Mouse (Mus musculus) B cell, adult 2 months (primary cell): ENCODE data around the gene Ncor2.
A peak's percentile ranks its signal among the peaks of the same experiment; 100 is the strongest.

Experiments
- DNase-seq, 2 experiments: peaks; one replicate each; pipeline ENCODE4 v3.0.0; 2022

Gene Ncor2

DNA sequence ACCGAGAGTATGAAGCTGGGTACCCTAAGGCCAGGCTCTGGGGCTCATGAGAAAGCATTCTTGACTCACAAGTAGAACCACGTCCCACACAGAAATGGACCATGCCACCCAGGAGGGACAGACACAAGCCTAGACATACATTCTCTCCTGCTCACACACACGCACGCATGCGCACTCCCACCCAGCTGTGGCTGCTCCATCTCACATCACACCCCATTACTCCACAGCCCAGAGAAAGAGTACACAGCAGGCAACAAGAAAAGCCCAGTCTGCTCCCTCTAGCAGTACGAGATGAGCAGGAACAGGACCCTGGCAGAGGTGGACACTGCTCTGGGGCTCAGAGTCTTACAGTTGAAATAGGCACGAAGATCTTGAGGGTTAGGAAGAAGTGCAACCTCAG, 55.0 kb downstream of the Ncor2 start:
- no peak for DNase-seq

GRCm38 (mm10) chr5:125123206-125123605, 55.8 kb downstream of the Ncor2 start:
- DNase-seq: no peak

DNA sequence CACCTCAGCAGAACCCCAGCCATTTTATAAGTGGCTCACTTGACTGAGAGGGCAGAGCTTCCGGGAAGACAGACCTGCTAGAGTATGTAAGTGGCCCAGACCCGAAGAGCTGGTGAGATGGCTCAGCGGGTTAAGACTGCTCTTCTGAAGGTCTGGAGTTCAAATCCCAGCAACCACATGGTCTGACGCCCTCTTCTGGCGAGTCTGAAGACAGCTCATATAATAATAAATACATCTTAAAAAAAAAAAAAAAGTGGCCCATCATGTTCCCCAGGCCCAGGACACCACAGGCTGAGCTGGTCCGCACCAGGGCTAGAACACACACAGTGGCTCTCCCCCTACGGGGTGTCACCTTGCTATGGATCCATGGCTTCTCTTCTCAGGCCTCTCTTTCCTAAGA, 56.5 kb downstream of the Ncor2 start:
- DNase-seq: no peak

- no peak for DNase-seq
Measured at GRCm38 (mm10) chr5:125122049-125122448, 57.0 kb downstream of the Ncor2 start.

GRCm38 (mm10) chr5:125120517-125121303, 58.3 kb downstream of the Ncor2 start:
- no peak for DNase-seq

- DNase-seq: no peak
Measured at GRCm38 (mm10) chr5:125117238-125117637, 61.8 kb downstream of the Ncor2 start.

GRCm38 (mm10) chr5:125113029-125113428, 66.0 kb downstream of the Ncor2 start:
- DNase-seq: no peak

GRCm38 (mm10) chr5:125112588-125112987, 66.4 kb downstream of the Ncor2 start:
- no peak for DNase-seq

DNA sequence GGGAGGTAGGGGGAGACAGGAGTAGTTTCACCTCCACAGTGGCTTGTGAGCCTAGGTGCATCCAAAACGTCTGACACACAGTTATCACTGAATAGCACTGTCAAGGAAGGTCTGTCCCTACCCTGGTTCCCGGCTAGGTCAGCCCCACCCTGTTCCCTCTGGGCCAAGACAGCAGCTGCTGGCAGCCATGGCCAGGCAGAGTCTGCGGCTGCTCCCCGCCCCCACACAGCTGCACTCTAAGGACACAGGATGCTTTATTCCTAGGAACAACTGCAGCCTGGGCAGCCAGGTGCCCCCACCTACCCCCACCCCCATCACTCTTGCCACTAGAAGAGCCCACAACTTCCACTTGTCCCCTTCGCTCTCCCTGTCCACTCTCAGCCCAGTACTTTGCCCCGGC, 67.9 kb downstream of the Ncor2 start:
- no peak for DNase-seq

DNA sequence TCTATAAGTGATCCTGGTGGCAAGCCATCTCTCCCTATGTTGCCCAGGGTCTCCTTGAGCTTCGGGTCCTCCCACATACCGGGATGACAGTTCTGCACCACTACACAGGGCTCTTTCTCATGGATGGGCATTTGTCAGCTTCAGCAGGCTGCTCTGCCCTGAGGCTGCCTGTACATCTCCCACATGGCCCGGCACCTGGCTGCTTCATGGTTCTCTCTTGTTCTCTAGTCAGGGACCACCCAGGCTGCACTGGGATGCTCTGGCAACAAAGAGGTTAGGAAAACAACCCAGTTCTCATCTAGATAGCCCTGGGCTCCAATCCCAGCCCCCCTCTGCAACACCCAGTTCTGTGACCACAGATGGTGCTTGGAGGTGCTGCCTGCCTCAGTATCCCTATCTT, 68.3 kb downstream of the Ncor2 start:
- no peak for DNase-seq

GRCm38 (mm10) chr5:125110196-125110595, 68.8 kb downstream of the Ncor2 start:
- DNase-seq: no peak

GRCm38 (mm10) chr5:125107011-125107651, 71.9 kb downstream of the Ncor2 start:
- peak; percentile 65 to 66 for DNase-seq

- DNase-seq: peak; percentile 62 to 66
Measured at GRCm38 (mm10) chr5:125106191-125106590, 72.8 kb downstream of the Ncor2 start.

DNA sequence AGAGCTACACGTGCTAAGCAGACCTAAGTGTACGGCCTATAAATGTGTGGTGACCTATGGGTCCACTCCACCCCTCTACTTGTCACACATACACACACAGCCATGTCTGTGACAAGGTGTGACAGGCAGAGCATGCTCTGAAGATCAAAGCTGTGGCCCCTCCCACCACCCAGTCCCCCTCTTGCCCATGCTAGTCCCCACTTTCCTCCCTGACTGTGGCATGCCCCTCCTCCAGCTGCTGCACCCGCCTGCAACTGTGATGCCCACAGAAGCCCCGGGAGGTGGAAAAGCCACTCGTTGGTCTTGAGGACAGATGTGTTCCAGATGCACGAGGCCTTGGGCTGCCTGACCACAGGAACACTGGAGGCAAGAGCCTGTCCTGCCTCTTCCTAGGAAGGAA, 74.2 kb downstream of the Ncor2 start:
- DNase-seq: no peak

GRCm38 (mm10) chr5:125103396-125103795, 75.6 kb downstream of the Ncor2 start:
- no peak for DNase-seq

GRCm38 (mm10) chr5:125102907-125103306, 76.1 kb downstream of the Ncor2 start:
- DNase-seq: no peak

DNA sequence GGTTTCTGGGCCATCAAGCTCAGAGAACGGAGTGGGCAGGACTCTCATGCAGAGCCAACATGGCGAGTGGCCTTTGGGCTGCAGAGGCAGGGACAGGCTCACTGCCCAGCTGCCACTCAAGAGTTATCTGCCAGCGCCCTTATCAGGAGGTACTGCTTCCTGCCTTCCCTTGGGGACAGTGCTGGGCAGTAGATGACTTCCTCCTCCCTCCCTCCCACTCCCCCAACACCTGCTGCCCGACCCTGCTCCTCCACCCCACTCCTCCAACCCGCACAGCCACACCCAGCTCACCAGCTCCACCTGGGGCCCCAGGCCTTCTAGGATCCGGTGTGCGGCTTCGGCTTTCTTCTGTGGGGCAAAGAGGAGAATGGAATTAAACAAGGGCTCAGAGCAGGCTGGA, 76.7 kb downstream of the Ncor2 start:
- no peak for DNase-seq

DNA sequence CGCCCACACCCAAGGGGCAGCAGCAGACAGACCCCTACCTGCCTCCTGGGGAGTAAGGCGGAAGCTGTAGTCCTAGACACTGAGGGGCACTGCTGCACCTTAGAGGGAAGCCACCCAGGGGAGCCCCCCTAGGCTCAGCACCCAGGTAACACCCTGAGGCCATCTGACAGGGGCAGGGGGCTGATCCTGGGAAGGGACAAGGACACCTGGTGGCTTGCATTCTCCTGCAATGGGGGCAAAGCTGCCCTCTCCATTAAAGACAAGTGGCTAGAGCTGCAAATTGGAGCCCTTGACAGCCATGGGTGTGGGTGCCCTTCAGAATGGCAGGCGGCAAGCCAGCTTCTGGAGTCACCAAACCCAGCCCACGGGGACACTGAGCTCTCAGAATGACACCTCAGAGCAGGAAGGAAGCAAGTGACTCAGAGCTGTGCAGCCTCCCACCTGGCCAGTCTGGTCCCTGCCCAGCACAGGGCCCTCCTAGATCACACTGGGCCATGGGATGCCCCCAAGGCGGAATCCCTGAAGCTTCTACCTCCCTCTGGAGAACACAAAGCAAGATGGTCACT, 79.2 kb downstream of the Ncor2 start:
- no peak for DNase-seq

GRCm38 (mm10) chr5:125098692-125099091, 80.3 kb downstream of the Ncor2 start:
- no peak for DNase-seq

DNA sequence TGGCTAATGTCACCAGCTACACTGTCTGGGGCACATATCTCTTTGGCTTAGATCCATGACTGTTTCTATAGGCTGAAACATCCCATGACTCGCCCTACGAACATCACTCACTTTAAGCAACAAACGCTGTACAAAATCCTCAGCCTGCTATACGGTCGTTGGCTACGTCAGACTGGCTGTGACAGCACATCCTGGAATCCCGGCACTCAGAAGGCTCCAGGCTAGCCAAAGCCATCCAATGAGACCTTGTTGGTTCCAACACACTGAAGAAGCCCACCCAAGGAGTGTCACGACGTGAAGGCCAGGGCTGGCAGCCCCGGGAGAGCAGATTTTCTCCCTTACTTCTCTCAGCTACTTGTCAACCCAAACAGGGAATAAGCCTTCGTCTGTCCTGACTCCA, 82.7 kb downstream of the Ncor2 start:
- DNase-seq: no peak

DNA sequence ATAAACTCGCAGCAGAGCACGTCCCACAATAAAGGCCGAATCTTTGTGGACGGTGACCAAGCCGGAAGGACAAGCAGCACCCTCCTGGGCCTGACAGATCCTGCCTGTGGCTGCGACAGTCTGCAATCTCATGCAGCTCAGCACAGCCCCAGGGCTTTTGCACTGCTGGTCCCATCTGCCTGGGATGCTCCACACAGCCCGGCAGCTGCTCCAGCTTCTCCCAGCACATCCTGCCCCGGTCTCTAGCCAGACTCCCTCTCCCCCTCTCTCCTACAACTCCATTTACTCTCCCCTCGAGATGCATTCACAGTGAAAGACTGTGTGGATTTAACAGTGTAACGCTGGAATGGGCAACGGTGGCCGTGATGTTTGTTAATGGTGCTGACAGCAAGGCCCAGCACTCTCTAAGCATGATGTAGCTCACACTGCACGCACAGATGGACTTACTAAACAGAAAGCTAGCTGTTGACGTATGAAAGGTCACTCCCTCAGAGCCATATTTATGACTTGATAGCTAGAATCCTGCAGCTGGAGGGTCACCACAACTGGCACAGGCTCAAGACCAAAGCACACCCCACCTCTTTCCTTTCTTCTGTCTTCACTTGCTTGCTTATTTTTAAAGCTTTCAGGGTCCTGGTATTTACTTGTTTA, 83.4 kb downstream of the Ncor2 start:
- DNase-seq: no peak

- DNase-seq: no peak
Measured at GRCm38 (mm10) chr5:125093795-125094194, 85.2 kb downstream of the Ncor2 start.

DNA sequence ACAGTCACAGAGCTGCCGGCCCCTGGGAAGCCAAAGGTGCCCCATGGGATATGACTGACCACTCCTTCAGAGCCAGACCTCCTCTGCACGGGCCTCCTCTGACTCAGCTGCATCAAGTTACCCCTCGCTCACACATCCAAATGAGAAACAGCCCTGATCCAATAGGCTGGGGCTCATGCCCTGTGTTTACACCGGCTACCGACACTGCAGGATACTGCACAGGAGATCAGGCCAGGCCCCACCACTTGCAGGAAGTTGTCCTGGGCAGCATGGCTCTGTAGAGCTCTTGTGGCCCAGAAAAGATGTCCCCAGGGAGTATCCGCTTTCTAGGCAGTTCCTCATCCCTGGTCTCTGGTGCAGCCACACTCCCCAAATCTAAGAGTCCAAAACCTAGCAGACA, 90.9 kb downstream of the Ncor2 start:
- no peak for DNase-seq

GRCm38 (mm10) chr5:125085097-125085617, 93.9 kb downstream of the Ncor2 start:
- no peak for DNase-seq
